Mouse (Mus musculus) thymus, postnatal 25 days (tissue): Measurements from ENCODE around the gene Dynlt1f.
"Not testable (repeated sequence)": the region's sequence is repeated elsewhere in the genome, so short reads cannot be mapped to it uniquely, and the experiment has no call there.

ENCODE experiments used
- DNase-seq: peaks from one replicate; pipeline ENCODE4 v3.0.0; 2022

Gene Dynlt1f

DNA sequence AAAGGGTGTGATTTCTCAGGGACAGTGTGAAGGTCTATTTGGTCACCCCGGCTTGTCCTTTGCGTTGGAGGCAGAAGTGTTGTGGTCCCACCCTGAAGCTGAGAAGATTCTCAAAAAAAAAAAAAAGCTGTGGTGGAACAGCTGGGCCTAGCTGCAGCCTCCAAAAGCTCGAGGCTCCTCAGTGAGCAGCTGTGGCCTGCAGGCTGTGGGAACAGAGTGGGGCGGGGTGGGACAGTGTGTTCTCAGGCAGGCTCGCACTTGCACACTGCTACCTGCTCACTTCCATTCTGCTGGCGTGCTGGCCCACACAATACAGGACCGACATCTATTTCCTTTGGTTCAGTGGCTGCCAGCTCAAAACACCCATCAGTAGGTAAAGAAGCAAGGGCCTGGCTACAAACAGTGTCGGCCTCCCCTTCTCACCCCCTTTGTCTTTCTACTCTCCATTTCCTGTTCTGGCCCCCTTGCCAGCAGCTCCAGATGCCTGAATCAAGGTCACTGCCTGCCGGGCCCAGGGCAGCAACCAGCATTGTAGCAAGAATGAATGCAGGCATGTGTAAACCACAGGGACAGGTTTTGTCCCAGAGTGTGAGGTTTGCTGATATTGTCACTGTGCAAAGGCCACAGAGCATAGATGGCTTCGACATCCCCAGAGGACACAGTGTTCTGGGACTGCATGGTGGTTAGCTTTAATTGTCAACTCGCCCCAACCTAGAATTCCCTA is 5.6 kb upstream of the Dynlt1f start:
- DNase-seq = peak; percentile 77

DNA sequence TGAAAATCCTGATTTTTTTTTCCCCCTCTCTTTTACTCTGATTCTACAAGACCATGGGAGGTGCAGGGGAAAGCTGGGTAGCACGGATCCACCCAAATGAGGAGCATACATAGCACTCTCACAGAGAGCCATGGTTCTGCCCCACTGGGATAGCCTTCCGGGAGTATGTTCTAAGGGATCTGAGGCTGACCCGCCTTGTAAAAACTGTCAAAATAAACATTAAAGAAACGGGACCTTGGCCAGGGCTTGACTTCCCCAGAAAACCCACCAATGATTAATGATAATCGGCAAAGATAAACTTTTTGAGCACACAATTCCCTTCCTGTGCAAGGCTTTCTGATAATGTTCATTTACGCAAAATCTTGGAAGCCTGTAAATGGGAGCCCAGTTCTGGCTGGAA is 4.9 kb upstream of the Dynlt1f start:
- DNase-seq = peak; percentile 38

DNA sequence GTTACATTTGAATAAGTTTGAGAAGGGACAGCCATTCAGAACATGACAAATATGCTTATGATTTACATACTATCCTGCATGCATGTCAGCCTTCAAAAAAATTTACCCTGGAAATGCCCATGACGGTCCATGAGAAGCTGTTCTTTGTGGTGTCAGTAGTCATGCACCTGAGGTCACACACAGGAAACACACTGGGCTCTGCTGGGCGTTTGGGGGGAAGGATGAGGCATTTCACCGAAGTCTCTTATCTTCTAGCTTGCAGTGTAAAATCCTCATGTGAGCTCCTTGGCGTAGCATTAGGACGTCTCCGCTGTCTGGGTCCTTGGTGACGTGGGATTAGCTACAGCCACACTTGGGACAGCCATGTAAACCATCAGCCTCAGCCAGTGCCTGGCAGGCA is 3.1 kb upstream of the Dynlt1f start, which contains the start of gene Sytl3:
Gene Sytl3, plus strand, starts transcription at position 293 of the 400 bp plus-strand sequence.
- DNase-seq = peak; percentile 82

GRCm38 (mm10) chr17:6656471-6656870 is 771 bp upstream of the Dynlt1f start:
- not testable (repeated sequence) for DNase-seq

DNA sequence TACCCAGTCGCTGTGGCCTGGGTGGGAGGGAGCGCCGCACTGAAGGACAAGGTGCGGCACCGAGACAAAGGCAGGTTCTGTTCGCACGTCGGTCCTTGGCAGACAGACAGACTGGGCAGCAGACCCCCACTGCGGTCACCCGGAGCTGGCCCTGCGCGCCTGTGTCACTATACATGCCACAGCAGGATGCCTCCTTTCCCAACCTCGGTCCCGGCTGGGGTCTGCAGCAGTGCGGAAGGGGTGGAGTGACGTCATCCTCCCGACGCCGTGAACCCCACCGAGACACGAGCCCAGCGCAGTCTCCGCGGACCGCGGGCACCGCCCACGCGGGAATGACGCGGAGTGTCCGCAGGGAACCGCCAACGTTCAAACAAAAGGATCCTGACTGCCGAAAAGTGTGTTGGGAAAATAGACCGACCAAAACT is 601 bp downstream of the Dynlt1f start:
- peak; percentile 71 for DNase-seq

DNA sequence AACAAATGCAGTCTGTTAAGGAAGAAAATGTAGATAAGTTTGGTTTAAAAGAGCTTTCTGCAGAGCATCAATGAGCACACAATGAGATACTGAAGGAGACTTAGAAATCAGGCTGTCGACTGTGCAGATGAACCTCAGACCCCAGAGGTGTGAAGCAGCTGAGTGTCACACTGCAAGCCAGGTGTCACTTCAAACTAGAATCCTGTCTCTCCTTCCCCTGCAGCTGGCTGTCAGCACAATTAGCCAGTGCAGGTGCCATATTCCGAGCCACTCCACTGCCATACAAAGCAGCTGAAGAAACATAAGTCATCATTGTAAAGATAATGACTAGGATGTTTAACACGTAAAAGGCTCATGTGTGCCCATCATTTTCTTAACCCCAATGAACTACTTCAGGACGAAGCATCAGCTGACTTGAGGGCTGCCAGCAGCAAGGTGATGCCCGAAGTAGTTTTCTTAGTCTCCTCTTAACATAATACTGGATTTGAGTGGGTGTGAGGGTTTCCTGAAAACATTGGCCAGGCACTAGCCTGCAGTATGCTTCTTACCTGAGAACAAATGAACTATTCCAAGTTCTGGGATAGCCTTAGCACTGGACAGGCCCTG is 2.3 kb downstream of the Dynlt1f start:
- DNase-seq = peak; percentile 38

GRCm38 (mm10) chr17:6650904-6651565 is 4.7 kb downstream of the Dynlt1f start:
- DNase-seq = not testable (repeated sequence)

DNA sequence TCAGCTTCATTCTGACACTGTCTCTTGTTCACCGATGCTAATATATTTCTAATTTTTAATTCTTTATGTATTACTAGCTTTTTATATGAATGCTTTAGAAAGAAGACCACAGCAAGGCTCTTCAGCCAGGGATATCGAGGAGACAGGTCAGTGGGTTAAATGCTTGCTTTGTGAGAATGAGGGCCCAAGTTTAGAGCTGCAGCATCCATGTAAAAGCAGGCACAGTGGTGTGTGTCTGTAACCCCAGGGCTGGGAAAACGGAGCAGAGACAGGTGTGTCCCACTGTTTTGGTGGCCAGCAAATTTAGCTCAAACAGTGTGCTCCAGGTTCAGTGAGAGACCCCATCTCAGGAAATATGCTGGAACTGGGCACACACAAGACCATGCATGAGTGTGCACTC is 8.2 kb downstream of the Dynlt1f start:
- not testable (repeated sequence) for DNase-seq

GRCm38 (mm10) chr17:6646841-6647240 is 8.9 kb downstream of the Dynlt1f start:
- DNase-seq = not testable (repeated sequence)

DNA sequence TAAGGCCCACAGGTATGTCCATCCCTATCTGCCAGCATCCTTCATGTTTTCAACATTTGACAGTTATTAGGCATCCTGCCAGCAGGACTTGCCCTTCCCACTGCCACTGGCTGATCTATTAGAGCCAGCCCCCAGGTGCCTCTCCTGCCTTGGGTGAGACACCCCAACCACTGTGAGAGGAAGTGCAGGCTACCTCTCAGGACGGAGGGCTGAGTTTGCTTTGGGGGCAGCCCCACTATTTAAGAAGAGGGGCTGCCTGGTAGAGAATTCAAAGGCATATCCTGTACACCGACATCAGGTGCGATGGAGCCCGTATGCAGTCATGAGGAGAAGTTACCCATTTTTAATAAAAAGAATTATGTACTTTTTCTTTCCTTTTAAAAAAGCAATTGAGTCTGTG is 10.0 kb downstream of the Dynlt1f start:
- not testable (repeated sequence) for DNase-seq

- DNase-seq = not testable (repeated sequence)
Measured at GRCm38 (mm10) chr17:6644673-6645072, 11.0 kb downstream of the Dynlt1f start.

- DNase-seq = not testable (repeated sequence)
Measured at GRCm38 (mm10) chr17:6644210-6644609, 11.5 kb downstream of the Dynlt1f start.

DNA sequence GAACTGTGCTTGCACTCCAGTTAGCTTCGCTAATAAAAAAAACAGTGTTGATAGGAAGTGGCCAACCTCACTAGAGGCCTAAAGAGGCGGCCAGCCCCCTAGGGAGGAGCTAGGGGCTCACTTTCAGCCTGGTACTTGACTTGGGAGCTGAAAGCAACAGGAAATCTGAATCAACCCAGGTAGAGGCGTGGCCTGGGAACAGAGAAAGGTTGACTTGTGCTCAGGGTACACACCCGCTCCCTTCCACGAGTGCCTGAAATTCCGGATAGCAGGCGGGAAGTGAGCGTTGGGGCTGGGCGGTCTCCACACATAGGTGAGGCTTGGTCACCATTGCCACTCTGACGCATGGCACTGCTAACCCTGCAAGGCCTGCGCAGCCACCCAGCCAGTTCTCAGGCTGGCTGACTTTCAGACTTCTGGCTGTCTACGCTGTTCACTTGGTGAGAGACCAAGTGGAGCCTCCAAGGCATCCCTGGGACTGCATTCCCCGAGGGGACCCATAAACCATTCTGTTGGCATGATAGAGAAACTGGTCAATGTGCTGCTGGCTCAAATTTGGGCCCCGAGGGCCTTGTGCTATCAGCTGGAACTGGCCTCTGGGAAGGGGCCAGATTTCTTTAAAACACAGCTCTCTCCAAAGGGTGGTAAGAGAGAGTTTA is 14.8 kb downstream of the Dynlt1f start:
- DNase-seq = not testable (repeated sequence)

- DNase-seq = not testable (repeated sequence)
Measured at GRCm38 (mm10) chr17:6640044-6640637, 15.6 kb downstream of the Dynlt1f start.

GRCm38 (mm10) chr17:6639486-6639885 is 16.2 kb downstream of the Dynlt1f start:
- not testable (repeated sequence) for DNase-seq

- not testable (repeated sequence) for DNase-seq
Measured at GRCm38 (mm10) chr17:6638444-6638843, 17.3 kb downstream of the Dynlt1f start.

DNA sequence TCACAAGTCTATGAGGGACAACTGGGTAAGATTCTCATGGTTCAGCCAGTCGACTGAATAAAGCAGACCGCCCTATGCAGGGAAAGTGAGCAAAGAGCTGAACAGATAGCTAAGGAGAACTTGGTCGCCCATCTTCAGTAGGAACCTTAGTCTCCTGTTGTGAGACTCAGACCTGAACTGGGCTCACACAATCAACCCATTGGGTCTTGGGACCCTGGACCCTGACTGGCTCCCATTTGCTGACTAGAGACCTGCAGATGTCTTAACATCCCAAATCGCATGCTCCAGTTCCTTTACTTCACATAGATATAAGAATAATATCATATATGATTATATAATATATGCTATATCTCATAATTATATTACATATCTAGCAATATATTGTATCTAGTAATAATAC is 18.3 kb downstream of the Dynlt1f start:
- DNase-seq = not testable (repeated sequence)

DNA sequence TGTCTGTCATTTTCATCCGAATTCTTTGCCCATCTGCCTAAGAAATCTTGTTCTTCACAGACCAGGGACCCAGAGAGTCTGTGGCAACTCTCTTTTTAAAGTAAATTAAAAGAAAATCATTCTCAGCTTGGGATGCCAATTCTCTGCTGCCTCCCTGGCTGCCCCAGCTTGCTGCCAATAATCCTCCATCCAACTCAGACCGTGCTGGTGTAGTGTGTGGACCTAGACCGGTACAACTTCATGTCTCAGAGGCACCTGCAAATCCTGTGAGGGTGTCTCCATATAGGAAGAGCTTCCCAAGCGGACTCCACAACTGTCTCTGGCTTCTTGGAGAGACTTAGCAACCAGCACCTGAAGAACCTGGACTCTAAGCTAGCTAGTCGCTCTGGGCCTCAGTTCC is 18.8 kb downstream of the Dynlt1f start:
- no peak for DNase-seq

- DNase-seq = not testable (repeated sequence)
Measured at GRCm38 (mm10) chr17:6635781-6636180, 19.9 kb downstream of the Dynlt1f start.

- DNase-seq = not testable (repeated sequence)
Measured at GRCm38 (mm10) chr17:6632850-6633249, 22.9 kb downstream of the Dynlt1f start.

DNA sequence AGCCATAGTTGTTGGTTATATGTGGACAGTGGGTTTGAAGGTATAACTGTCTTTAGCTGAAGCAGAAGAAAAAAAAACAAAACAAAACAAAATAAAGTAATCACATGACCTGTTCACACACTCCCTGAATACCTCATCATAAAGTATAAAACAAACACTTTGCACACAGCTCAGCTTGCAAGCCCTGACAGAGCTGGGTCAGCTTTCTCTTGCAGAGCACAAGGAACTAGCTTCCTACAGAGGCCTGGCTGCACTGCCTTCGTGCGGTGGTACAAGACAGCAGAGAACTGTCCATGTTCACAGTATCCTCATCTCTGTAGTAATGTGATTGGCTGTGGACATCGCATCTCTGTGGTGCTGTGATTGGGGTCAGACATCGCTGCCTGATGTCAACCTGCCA is 25.3 kb downstream of the Dynlt1f start:
- DNase-seq = not testable (repeated sequence)

- not testable (repeated sequence) for DNase-seq
Measured at GRCm38 (mm10) chr17:6624926-6625558, 30.7 kb downstream of the Dynlt1f start.
